Mouse (Mus musculus) right cerebral cortex, adult 2 months (tissue): Measurements from ENCODE around the gene Gstp2.
"Not testable (repeated sequence)": the region's sequence is repeated elsewhere in the genome, so short reads cannot be mapped to it uniquely, and the experiment has no call there.

Source experiments
- DNase-seq, 2 experiments: peaks; one replicate each; pipeline ENCODE4 v3.0.0; 2021 to 2022; ENCODE audit warnings: low spot score in 2 of 2

The Gstp2 gene

DNA sequence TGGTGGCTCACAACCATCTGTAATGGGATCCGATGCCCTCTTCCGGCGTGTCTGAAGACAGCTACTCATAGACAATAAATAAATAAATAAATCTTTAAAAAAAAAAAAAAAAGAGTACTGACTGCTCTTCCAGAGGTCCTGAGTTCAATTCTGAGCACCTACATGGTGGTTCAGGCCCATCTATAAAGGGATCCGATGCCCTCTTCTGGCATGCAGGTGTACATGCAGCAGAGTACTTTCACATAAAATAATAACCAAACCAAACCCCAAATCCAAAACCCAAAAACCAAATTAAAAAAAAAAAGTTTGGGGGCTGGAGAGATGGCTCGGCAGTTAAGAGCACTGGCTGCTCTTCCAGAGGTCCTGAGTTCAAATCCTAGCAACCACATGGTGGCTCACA is 3.2 kb upstream of the Gstp2 start:
- not testable (repeated sequence) for DNase-seq

DNA sequence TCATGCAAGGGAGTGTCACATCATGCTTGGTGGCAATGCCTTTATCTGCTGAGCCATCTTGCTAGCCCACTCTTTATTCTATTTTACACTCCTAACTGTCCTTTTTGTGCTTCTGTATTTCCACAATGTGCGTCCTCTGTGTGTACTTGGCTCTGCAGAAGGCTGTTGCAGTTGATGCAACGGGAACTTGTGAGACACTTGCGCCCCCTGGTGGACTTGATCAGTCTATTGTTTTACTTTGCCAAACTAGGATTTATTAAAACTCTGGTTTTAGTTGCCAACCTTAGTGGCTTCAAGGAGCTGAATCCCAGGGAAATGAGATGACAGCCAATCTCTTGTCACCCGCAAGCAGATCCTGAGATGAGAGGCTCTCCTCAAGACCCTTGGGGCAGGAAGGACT is 2.0 kb upstream of the Gstp2 start:
- DNase-seq: peak; percentile 61 to 71

- no peak for DNase-seq
Observed at GRCm38 (mm10) chr19:4046866-4047254, 1.0 kb upstream of the Gstp2 start.

GRCm38 (mm10) chr19:4044109-4044508 is 1.7 kb downstream of the Gstp2 start:
- not testable (repeated sequence) for DNase-seq

DNA sequence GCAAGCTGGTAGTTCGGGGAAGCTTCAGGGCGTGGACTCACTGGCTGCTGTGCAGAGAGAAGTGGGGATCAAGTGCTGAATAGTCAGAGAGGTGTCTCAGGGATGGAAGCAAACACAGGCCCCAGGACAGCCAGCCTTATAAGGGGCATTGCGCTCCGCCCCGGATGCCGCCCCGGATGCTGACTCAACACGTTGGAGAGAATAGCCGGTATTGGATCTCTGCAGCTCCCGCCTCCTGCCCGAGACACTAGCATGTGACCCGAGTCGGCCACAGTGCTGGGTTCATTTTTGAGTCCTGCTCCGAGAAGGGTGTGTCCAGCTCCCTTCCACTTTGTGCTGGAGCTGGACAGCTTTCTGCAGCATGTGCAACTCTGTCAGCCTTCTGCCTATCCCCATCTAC is 3.7 kb downstream of the Gstp2 start:
- no peak for DNase-seq

DNA sequence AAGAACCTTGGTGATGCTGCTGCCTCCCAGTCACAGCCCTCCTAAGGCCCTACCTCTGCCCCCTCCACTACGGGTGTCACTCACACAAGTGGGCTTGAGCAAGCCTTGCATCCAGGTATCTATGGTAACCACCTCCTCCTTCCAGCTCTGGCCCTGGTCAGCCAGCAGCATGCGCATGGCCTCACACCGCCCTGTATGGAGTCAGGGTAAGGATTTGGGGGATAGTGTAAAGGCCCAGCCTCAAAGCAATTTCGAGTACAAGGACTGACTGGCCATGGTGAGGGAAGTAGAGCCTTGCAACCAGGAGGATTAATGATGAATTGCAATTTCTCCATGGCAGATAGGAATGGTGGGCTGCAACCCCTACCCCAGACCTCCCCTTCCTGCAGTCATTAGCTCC is 4.3 kb downstream of the Gstp2 start:
- not testable (repeated sequence) for DNase-seq

DNA sequence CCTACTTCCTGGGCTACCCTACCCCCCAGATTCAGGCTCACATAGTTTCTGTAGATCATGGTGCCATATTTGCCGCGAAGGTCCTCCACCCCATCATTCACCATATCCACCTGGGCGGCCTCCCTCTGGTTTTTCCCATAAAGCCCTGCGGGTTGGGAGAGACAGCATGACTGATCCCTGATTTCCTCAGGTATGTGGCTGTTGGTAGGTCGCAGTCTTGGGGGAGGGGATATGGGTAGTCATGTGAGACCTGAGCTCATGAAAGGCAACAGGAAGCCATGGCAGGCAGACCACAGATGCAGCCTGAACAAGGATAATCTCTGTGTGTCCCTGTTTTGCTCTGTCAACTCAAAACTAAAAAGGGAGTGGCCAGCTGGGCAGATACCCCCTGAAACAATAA is 4.9 kb downstream of the Gstp2 start:
- DNase-seq: not testable (repeated sequence)

DNA sequence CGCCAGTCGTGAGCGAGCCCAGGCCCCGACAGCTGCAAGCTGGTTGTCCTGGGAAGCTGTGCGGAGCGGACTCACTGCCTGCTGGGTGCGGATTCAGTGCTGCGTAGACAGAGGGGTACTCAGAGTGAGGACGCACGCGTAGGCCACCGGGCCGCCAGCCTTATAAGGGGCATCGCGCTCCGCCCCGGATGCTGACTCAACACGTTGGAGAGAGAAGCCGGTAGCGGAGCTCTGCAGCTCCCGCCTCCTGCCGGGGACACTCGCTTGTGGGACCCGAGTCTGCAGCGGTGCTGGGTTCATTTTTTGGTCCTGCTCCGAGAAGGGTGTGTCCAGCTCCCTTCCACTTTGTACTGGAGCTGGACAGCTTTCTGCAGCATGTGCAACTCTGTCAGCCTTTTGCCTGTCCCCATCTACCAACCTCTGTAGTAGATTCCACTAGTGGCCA is 8.0 kb downstream of the Gstp2 start, which contains the start of gene Gstp1:
TSS of gene Gstp1 (minus strand) at position 198 of the 445 bp plus-strand sequence.
- DNase-seq: peak; percentile 87 to 89

DNA sequence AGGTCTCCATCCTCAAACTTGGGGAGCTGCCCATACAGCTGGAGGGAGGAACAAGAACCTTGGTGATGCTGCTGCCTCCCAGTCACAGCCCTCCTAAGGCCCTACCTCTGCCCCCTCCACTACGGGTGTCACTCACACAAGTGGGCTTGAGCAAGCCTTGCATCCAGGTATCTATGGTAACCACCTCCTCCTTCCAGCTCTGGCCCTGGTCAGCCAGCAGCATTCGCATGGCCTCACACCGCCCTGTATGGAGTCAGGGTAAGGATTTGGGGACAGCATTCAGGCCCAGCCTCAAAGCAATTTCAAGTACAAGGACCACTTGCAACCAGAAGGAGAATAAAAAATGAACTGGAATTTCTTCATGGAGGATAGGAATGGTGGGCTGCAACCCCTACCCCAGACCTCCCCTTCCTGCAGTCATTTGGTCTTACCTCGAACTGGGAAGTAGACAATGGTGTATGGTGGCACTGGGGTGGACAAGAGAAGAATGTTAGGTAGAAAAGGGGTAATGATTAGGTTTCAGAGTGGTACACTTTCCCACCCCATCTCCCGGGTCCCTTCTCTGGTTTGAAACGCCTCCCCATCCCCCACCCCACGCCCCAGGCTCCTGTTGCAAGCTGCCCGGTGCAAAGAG is 8.6 kb downstream of the Gstp2 start:
- DNase-seq: not testable (repeated sequence)

DNA sequence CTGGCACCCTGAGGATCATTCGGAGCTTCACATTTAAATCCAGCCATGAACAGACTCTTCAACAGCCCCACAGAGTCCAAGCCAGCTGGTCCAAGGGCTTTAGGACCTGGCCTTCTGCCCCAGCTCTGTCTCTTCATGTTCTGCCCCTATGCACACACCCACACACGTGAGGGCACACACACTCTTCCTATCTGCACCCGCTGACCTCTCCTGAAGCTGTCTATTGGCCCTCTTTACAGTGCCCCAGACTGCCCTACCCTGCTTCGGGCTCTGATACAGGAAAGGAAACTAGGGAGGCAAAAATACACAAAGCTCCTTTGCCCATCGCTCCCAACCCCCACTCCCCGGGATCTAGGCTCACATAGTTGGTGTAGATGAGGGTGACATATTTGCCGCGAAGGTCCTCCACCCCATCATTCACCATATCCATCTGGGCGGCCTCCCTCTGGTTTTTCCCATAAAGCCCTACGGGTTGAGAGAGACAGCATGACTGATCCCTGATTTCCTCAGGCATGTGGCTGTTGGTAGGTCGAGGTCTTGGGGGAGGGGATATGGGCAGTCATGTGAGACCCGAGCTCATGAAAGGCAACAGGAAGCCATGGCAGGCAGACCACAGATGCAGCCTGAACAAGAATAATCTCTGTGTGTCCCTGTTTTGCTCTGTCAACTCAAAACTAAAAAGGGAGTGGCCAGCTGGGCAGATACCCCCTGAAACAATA is 9.3 kb downstream of the Gstp2 start:
- DNase-seq: no peak

DNA sequence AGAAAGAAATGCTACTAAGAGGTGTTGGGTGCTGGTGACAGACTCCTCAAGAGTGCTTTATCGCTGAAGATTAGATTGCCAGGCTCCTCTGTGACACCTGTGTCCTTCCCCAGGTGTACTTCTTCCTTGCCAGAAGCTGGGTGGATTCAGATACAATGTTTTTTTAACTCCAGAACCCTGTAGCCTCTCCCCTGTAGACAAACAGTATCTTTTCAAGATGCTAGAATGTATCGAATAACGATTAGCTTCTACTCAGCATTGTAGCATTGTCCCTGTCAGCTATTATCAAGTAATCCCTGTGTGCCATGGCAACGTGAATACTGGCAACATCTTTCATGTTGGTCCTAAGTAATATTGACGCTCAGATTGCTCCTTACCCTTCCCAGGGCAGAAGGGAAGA is 12.1 kb downstream of the Gstp2 start:
- DNase-seq: no peak

DNA sequence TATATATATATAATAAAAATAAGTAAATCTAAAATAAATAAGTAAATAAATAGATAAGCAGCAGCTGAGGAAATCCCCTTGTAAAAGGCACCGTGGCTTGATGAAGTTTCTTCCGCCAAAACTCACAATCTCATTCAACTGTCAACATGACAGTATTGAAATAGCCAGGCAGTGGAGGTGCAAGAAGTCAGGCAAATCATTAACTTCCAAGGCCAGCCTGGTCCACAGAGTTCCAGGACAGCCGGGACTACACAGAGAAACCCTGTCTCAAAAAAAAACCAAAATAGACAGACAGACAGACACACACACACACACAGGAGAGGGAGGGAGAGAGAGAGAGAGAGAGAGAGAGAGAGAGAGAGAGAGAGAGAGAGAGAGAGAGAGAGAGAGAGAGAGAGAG is 12.5 kb downstream of the Gstp2 start:
- no peak for DNase-seq

DNA sequence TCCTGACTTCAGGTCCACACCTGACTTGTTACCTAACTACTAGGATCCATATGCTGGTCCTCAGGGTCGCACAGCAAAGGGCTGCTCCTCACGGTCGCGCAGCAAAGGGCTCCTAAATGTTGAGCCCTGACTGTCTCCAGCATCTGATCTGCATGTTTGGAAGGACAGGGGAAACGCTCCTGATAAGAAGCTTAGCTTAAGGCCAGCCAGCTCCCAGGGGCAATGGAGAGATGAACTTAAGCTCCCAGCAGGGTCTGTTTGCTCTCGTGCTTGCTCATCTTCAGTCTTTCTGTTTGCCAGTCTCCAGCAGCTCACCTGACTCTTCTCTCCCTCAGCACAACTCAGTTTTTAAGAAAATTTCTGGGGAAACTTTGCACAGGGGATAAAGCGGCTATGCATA is 13.2 kb downstream of the Gstp2 start:
- no peak for DNase-seq

DNA sequence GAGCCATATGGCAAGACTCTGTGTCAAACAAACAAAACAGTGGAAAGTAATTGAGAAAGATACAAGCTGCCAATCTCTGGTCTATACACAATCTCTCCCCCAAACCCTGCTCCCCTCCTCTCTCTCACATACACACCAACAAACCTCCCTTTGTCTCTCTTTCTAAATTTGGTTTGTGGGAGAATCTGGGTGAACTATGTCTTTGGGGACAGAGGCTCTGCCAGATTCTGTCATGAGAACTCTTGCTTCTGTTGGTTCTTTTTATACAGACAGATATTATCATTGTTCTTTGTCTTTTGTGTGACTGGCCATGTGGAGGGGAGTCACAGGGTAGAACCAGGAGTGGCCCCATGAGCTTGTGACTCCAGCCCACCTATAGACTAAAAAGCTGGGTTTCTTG is 18.2 kb downstream of the Gstp2 start:
- no peak for DNase-seq

DNA sequence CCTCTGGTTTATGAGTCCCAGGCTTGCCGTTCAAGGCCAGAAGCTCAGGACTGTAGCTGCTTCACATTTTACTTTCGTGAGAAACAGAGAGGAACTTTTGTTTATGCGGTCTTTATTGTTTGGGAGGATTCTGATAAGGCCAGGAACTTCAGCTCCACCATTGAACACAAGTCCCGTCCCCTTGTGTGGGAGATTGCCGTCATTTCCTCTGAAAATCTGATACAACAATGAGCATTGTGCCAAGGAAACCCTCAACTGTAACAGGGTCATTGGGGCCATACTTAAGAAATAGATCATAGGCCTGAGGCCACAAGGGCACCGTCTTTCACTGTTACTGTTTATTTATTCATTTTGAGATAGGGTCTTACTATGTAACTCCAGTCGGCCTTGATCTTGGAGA is 22.6 kb downstream of the Gstp2 start:
- DNase-seq: no peak

- peak; percentile 78 to 81 for DNase-seq
Observed at GRCm38 (mm10) chr19:4018743-4019583, 26.9 kb downstream of the Gstp2 start.

GRCm38 (mm10) chr19:4017921-4018587 is 27.8 kb downstream of the Gstp2 start:
- DNase-seq: no peak

- no peak for DNase-seq
Observed at GRCm38 (mm10) chr19:4015635-4016034, 30.2 kb downstream of the Gstp2 start.

GRCm38 (mm10) chr19:4014802-4015201 is 31.0 kb downstream of the Gstp2 start:
- no peak for DNase-seq

DNA sequence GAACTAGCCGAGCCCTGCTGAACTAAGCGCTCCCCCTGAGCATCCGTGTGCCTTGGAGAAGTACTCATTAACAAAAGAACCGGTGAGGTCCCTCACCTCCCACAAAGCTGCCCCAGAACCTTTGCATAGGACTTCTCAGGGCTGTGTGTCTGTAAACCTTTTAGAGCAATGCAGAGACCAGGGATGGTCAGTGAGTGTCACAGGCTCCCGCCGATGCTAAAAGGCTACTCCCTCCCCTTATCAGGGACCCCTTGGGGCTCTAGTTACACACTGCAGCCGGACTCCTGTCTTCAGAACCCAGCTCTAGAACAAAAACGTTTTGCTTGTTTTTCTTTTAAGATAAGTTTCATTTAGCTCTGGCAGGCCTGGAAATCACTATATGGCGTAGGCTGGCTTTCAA is 32.8 kb downstream of the Gstp2 start:
- DNase-seq: no peak

GRCm38 (mm10) chr19:4012432-4013022 is 33.3 kb downstream of the Gstp2 start, which contains the start of gene Ndufv1:
Gene Ndufv1, minus strand, starts transcription at chr19:4012806.
- DNase-seq: peak; percentile 98 to 99
